Mouse (Mus musculus) embryo, embryonic 11.5 days (tissue): ENCODE results near the gene Trappc6b.

ENCODE experiments used
- DNase-seq: peaks from one replicate; pipeline ENCODE4 v3.0.0-alpha.2; 2012; ENCODE audit warnings: low read depth, low spot score

Trappc6b gene

GRCm38 (mm10) chr12:59055196-59055850 is 5.9 kb downstream of the Trappc6b start:
- DNase-seq: no peak

- DNase-seq: no peak
These were observed 7.3 kb downstream of the Trappc6b start for GRCm38 (mm10) chr12:59053976-59054375.

- DNase-seq: no peak
These were observed 8.1 kb downstream of the Trappc6b start for GRCm38 (mm10) chr12:59053166-59053565.

GRCm38 (mm10) chr12:59052470-59052869 is 8.8 kb downstream of the Trappc6b start:
- DNase-seq: no peak

- no peak for DNase-seq
These were observed 20.4 kb downstream of the Trappc6b start for GRCm38 (mm10) chr12:59040851-59041250.

GRCm38 (mm10) chr12:59039971-59040844 is 21.1 kb downstream of the Trappc6b start:
- peak; percentile 54 for DNase-seq

GRCm38 (mm10) chr12:59039162-59039970 is 21.9 kb downstream of the Trappc6b start:
- no peak for DNase-seq

GRCm38 (mm10) chr12:59032101-59032500 is 29.2 kb downstream of the Trappc6b start:
- no peak for DNase-seq

- DNase-seq: no peak
These were observed 40.0 kb downstream of the Trappc6b start for GRCm38 (mm10) chr12:59021306-59021705.

- no peak for DNase-seq
These were observed 41.4 kb downstream of the Trappc6b start for GRCm38 (mm10) chr12:59019891-59020290.

GRCm38 (mm10) chr12:59017970-59018369 is 43.3 kb downstream of the Trappc6b start:
- DNase-seq: no peak

- DNase-seq: peak; percentile 85
These were observed 48.0 kb downstream of the Trappc6b start, which contains the start of gene Gemin2 for GRCm38 (mm10) chr12:59013234-59013633. Gemin2 (plus strand) TSS chr12:59013393.

- DNase-seq: no peak
These were observed 48.6 kb downstream of the Trappc6b start for GRCm38 (mm10) chr12:59012710-59013091.

- peak; percentile 96 for DNase-seq
These were observed 49.2 kb downstream of the Trappc6b start, which contains the start of gene Sec23a for GRCm38 (mm10) chr12:59011844-59012709. Sec23a (minus strand) TSS chr12:59012017.

- DNase-seq: no peak
These were observed 49.9 kb downstream of the Trappc6b start for GRCm38 (mm10) chr12:59011275-59011843.

GRCm38 (mm10) chr12:59010482-59010881 is 50.8 kb downstream of the Trappc6b start:
- no peak for DNase-seq
